Mouse (Mus musculus) layer of hippocampus, adult 9-11 months (tissue): Measurements from ENCODE around the gene Olfr213.
"Not testable (repeated sequence)": the region's sequence is repeated elsewhere in the genome, so short reads cannot be mapped to it uniquely, and the experiment has no call there.

Experiments
- DNase-seq: peaks from one replicate; pipeline ENCODE4 v3.0.0; 2022

Gene Olfr213

DNA sequence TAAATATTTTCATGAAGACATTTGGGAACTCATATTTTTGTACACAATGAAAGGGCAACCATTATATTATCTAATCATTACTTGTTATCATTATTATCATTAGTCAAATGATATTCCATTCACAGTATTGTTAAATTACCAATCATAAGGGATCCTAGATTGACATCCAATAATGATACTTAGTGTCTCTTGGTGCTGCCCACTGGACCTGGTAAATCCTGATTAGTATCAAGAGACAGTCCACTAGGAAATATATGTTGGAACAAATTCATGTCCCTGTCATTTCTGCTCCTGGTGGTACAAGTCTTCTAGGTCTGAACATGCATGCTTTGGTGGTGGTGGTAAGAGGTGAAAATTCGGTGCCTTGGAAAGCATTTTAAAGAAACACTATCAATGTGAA lies at the start of gene Olfr213:
Olfr213 (plus strand) TSS at position 301 of the 400 bp plus-strand sequence.
- DNase-seq = no peak

DNA sequence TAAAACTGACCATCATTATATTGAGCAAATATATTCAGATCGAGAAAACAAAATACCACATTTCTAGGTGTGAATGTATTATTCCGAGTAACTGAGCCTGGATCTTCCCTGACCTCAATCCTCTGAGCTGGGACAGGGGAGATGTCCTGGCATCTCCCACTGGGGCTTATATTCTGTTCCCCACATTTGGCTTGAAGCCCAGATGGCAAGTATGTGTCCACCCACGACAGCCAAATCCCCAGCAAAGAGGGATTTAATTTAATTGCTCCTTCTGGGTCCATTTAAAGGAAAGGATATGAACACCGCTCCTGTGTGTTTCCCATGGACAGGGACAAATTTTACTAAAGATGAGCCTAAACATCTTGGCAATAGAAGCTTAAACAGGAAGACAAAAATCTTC lies 49.5 kb upstream of the Olfr213 start, which contains the start of gene Olfr211:
Olfr211 (plus strand) TSS at position 301 of the 400 bp plus-strand sequence.
- DNase-seq = no peak

DNA sequence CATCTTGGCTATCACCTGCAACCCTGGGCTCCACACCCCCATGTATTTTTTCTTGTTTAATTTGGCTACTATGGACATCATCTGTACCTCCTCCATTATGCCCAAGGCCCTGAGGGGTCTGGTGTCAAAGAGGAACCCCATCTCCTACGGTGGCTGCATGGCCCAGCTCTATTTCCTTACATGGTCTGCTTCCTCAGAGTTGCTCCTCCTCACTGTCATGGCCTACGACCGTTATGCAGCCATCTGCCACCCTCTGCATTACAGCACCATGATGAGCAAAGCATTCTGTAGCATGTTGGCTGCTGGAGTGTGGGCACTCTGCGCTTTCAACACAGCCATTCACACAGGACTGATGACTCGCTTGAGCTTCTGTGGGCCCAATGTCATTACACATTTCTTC lies 44.5 kb upstream of the Olfr213 start:
- DNase-seq = no peak

DNA sequence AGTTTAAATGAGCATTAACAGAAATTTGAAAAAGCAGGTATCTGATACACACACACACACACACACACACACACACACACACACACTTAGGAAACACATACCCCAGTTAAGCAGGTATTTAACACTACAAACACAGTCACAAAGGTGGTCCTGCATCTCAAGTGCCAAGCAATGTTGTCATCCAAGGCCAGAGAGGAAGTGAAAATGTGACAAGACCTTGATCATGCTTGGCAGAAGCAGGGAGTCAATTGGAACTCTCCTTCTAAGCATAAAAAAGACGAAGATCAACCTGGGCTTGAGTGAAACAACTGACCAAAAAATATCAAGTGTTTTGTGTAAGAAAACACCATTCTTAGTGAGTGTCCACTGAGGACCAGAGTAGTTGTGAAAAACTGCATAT lies 42.3 kb upstream of the Olfr213 start:
- no peak for DNase-seq

DNA sequence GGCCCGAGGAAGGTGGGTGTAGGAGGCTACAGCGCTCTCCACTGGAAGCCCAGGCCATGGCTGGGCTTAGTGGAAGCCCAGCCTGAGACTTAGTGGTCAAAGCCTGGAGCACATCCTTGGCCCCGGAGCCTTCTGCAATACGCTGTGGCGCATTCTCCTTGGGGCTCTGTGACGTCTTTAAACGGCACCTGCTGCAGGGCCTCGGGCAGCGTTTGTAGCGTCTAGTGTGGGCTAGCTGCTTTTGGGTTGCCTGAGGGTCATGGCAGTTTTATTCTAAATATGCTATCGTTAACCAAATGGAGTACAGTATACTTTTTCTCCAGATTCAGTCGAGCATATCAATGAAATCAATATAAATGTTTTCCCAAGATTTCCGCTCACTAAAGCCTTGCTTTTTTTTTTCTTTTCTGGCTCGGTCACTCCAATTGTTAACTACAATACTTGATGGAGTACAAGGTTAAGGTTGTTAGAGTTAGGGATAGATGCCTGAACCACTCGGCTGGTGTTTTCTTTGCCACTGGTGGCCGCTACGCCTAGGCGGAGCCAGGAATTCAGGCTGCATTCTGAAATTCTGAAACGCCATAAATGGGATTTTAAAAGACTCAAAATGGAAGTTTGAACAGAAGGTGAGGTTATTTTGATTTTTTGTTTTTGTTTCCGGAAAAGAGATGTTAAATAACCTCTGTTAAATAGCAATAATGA lies 31.8 kb upstream of the Olfr213 start, which contains the start of gene Olfr212:
Olfr212 (plus strand) TSS at position 215 of the 702 bp plus-strand sequence.
- not testable (repeated sequence) for DNase-seq

DNA sequence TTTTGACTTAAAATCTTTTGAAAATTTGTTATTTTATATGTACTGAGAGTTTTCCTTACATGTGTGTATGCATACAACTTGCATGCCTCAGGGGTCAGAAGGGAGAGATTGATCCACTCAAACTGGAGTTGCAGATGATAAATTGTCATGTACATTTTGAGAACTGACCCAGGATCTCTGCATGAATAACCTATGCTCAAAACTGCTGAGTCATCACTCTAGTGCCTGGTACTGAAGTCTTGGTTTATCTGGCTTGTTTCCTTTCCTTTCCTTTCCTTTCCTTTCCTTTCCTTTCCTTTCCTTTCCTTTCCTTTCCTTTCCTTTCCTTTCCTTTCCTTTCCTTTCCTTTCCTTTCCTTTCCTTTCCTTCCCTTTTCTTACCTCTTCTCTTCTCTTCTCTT lies 23.4 kb upstream of the Olfr213 start:
- DNase-seq = no peak

DNA sequence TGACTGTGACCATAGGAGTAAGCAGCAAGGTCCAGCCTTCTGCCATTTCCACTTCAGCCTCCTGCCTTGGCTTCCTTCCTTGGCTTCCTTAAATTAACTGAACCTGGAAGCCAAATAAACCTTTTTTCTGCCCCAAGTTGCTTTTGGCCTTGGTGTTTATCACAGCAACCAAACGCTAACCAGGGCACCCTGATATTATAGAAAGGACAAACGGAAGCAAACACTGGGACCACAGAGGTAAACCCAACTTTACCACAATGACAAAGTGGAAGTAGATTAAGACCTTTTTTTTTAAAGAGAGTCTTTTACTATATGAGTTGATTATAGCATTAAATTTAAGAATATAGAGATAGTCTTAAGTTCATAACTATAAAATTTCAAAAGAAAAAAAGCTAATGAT lies 4.2 kb downstream of the Olfr213 start:
- no peak for DNase-seq

DNA sequence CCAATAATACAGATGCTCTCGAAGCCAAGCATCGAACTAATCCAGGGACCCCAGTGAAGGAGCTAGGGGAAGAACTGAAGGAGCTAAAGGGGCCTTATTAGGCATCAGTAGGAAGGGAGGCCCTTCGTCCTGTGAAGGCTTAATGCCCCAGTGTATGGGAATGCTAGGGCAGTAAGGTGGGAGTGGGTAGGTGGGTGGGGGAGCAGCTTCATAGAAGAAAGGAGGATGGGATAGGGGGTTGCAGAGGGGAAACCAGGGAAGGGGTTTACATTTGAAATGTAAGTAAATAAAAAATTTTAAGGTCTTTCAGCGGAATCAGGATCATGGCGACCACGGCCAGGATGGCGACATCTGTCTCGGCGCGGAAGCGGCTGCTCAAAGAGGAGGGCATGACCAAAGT lies 12.6 kb downstream of the Olfr213 start, which contains the start of gene Gm5580:
Gm5580 (plus strand) TSS at position 301 of the 400 bp plus-strand sequence.
- not testable (repeated sequence) for DNase-seq

DNA sequence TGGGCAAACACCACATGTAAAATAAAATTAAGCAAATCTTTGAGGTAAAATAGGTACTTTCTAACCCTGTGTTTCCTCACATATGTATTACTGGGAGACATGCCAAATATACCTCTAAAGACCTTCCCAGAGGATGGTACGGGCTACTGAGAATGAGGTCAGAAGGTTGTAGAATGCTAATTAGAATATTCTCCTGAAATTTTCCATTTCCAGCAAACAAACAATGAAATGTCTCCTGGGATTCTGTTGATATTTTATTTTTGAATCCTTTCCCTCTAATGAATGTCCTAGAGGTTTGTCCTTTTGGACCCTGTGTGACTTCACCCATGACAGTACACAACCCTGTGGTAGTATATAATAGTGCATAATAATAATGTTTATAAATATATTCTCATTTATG lies 15.7 kb downstream of the Olfr213 start, which contains the start of gene Olfr214:
Olfr214 (plus strand) TSS at position 301 of the 400 bp plus-strand sequence.
- no peak for DNase-seq

DNA sequence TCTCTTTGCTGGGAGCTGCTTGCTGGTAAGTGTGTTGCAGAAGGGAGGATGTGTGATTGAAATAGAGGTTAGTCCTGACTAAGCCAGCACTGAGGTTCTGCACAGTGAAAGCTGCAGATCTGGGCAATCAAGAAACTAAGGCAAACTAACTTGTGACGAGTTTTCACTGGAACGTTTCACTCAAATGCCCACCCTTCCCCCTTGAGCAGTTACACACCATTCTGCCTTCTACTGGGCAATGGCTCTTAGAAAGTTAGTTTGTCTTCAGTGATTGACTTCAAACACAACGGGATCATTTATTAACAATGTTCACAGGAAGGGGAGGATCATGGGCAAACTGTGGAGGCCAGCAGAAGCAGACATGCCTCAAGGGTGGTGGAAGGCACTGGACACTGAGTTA lies 16.7 kb downstream of the Olfr213 start:
- no peak for DNase-seq

DNA sequence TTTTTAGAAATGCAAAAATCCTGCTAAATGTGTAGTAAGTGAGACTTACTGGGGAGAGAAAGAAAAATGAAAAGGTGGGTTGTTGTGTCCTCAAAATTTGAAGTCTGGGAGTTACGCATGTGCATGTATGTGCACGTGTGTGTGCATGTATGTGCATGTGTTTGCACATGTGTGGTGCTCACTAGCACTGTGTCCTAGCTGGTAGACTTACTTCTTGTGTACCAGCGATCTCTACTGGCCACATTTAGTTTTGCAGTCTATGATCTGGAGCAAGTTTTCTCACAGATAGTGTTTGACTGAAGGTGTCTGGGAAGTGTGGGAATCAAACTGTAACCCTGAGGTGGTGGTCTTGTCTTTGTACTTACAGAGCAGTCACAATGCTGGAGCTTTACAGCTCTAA lies 31.6 kb downstream of the Olfr213 start:
- no peak for DNase-seq

DNA sequence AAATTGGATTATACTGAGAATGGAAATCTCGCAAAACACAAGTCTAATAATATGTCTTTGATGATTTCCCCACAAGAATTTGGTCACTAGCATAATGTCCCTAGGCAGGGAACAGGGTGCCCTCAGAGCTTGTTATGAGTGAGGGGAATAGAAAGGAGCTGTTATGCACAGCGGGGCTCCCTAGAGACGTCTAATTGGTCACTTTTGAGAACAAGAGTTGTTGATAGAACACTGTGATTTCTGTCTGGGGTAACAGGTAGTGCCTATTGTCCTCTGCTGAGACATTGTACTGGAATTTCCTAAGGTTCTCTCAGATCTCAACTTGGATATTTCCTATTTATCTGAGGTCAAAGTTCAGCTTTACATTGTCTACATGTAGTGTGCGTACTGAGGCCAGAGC lies 45.8 kb downstream of the Olfr213 start, which contains the start of gene Olfr215:
Olfr215 (minus strand) TSS at position 101 of the 400 bp plus-strand sequence.
- no peak for DNase-seq
